Mouse (Mus musculus) stomach, embryonic 14.5 days (tissue): Measurements from ENCODE around the gene Rps2. TPM values are rescaled to one million over a fixed set of nuclear protein-coding genes. Genes with fewer than 3 reads are reported as not detected.

Source experiments
- ATAC-seq: fragments of 200-750 bp; cut with Nextera tagmentation; 2 replicates; pipeline ENCODE4 v1.8.0; 2017; ENCODE audit warnings: low read depth, moderate TSS enrichment; ENCODE audit not compliant: insufficient number of reproducible peaks, insufficient read depth, low FRiP score
- H3K27ac ChIP-seq: fragments of 300-500 bp; sonication (generic); 2 replicates; pipeline ENCODE4 v1.5.1; 2014; ENCODE audit warnings: mild to moderate bottlenecking, low read length, moderate library complexity, mixed read lengths
- H3K27me3 ChIP-seq: fragments of 300-500 bp; sonication (generic); 2 replicates; pipeline ENCODE4 v1.6.1; 2014; ENCODE audit warnings: low read length, control low read depth, mixed read lengths; ENCODE audit not compliant: control insufficient read depth, insufficient read depth
- H3K36me3 ChIP-seq: fragments of 300-500 bp; sonication (generic); 2 replicates; pipeline ENCODE4 v1.6.1; 2014; ENCODE audit warnings: mild to moderate bottlenecking, control low read depth, low read length, moderate library complexity, mixed read lengths; ENCODE audit not compliant: control insufficient read depth, insufficient read depth
- H3K4me1 ChIP-seq: fragments of 300-500 bp; sonication (generic); 2 replicates; pipeline ENCODE4 v1.6.1; 2014; ENCODE audit warnings: low read length, control low read depth, mixed read lengths; ENCODE audit not compliant: control insufficient read depth, insufficient read depth
- H3K4me2 ChIP-seq: fragments of 300-500 bp; sonication (generic); replicated peaks from 2 replicates; pipeline ENCODE4 v1.6.1; 2014; ENCODE audit warnings: low read depth, low read length, control low read depth
- H3K4me3 ChIP-seq: fragments of 300-500 bp; sonication (generic); 2 replicates; pipeline ENCODE4 v1.5.1; 2014; ENCODE audit warnings: low read depth, low read length, control low read depth
- H3K9ac ChIP-seq: fragments of 300-500 bp; sonication (generic); replicated peaks from 2 replicates; pipeline ENCODE4 v1.6.1; 2014; ENCODE audit warnings: low read depth, mild to moderate bottlenecking, control low read depth, low read length, moderate library complexity, mixed read lengths
- H3K9me3 ChIP-seq: fragments of 300-500 bp; sonication (generic); 2 replicates; pipeline ENCODE4 v1.6.1; 2016; ENCODE audit warnings: low read depth, low read length, control low read depth; ENCODE audit not compliant: control insufficient read depth
- WGBS: fragments of 180-500 bp; shearing (Covaris S2); extraction: QIAGEN DNeasy Blood & Tissue Kit; methylation state at CpG from one replicate; pipeline ENCODE4 v1.1.7; 2014; 5-methylcytosine and 5-hydroxymethylcytosine counted together
- polyA plus RNA-seq: library from polyadenylated mRNA; unstranded; fragments of >200 nt; fragmentation: Nextera tagmentation; extraction: Ambion mirVana; gene quantifications from 2 replicates; pipeline ENCODE4 v1.2.1, GENCODE M21; 2014

The Rps2 gene
- polyA plus RNA-seq, 1 experiment from 2014 or later: 1,587 TPM

- Histone ChIP-seq H3K4me1 (peaks cover 11% of the 10 kb centered on the region), H3K9me3 (no peaks in the 10 kb centered on the region), H3K4me3 (no peak overlapping the region), H3K27me3 (no peaks in the 10 kb centered on the region), H3K4me2 (no peak overlapping the region), H3K36me3 (no peaks in the 10 kb centered on the region; the same call in 1 of the 2 replicates), H3K9ac (no peak overlapping the region), H3K27ac (no peak overlapping the region)
- ATAC-seq: no peak
- 83% methylated on average over 8 of the region's 8 CpGs for WGBS
Observed at GRCm38 (mm10) chr17:24742307-24742706, 24.4 kb downstream of the Rps2 start.

- 75% methylated on average over 5 of the region's 5 CpGs for WGBS
- Histone ChIP-seq H3K27ac (no peak overlapping the region), H3K4me3 (no peak overlapping the region), H3K9me3 (no peaks in the 10 kb centered on the region), H3K4me1 (peaks cover 4% of the 10 kb centered on the region; the same call in 1 of the 2 replicates), H3K9ac (no peak overlapping the region), H3K4me2 (no peak overlapping the region), H3K36me3 (no peaks in the 10 kb centered on the region; the same call in 1 of the 2 replicates), H3K27me3 (no peaks in the 10 kb centered on the region)
- no peak for ATAC-seq
Observed at GRCm38 (mm10) chr17:24743896-24744295, 26.0 kb downstream of the Rps2 start.

- H3K9me3 ChIP-seq: no peaks in the 10 kb centered on the region
- no peak overlapping the region for H3K4me2 ChIP-seq
- H3K27me3 ChIP-seq: no peaks in the 10 kb centered on the region
- ATAC-seq: no peak
- H3K36me3 ChIP-seq: no peaks in the 10 kb centered on the region; the same call in 1 of the 2 replicates
- 61% methylated on average over 3 of the region's 3 CpGs for WGBS
- H3K4me3 ChIP-seq: no peak overlapping the region
- H3K4me1 ChIP-seq: peaks cover 4% of the 10 kb centered on the region; the same call in 1 of the 2 replicates
- H3K27ac ChIP-seq: no peak overlapping the region
- H3K9ac ChIP-seq: no peak overlapping the region
Observed at GRCm38 (mm10) chr17:24744381-24744780, 26.5 kb downstream of the Rps2 start.

- Histone ChIP-seq H3K27me3 (0 out of 2 replicates have a peak, but pooled peaks cover under 1% of the 10 kb centered on the region), H3K36me3 (no peaks in the 10 kb centered on the region; the same call in 1 of the 2 replicates), H3K27ac (no peak overlapping the region), H3K4me2 (no peak overlapping the region), H3K9me3 (no peaks in the 10 kb centered on the region), H3K4me1 (peaks cover 4% of the 10 kb centered on the region; the same call in 1 of the 2 replicates), H3K4me3 (no peak overlapping the region), H3K9ac (no peak overlapping the region)
- 22% methylated on average over 7 of the region's 7 CpGs for WGBS
- peak; percentile 72 for ATAC-seq
Observed at GRCm38 (mm10) chr17:24745526-24746497, 27.9 kb downstream of the Rps2 start.

- peak; percentile 25; the same call in 1 of the 2 replicates for ATAC-seq
- H3K27ac ChIP-seq: no peak overlapping the region
- H3K4me3 ChIP-seq: no peak overlapping the region
- H3K27me3 ChIP-seq: peaks cover 10% of the 10 kb centered on the region
- no peaks in the 10 kb centered on the region for H3K9me3 ChIP-seq
- no peak overlapping the region for H3K9ac ChIP-seq
- H3K4me2 ChIP-seq: no peak overlapping the region
- H3K4me1 ChIP-seq: peaks cover 4% of the 10 kb centered on the region; the same call in 1 of the 2 replicates
- H3K36me3 ChIP-seq: no peaks in the 10 kb centered on the region; the same call in 1 of the 2 replicates
- 43% methylated on average over 4 of the region's 4 CpGs for WGBS
Observed at GRCm38 (mm10) chr17:24746986-24747385, 29.1 kb downstream of the Rps2 start.

GRCm38 (mm10) chr17:24751528-24751927 lies 33.6 kb downstream of the Rps2 start:
- Histone ChIP-seq H3K4me2 (no peak overlapping the region), H3K27me3 (peaks cover 39% of the 10 kb centered on the region)
- WGBS: 12% methylated on average over 4 of the region's 4 CpGs

GRCm38 (mm10) chr17:24752415-24753394 lies 34.8 kb downstream of the Rps2 start, which contains the start of gene Hs3st6:
Gene Hs3st6 (plus strand): TSS chr17:24752988.
- Histone ChIP-seq H3K4me2 (peak within 1 kb of the TSS; percentile 95), H3K9ac (no peak within 1 kb of the TSS; the same call in 1 of the 2 replicates), H3K27ac (no peak within 1 kb of the TSS), H3K27me3 (peaks cover 39% of the 10 kb centered on the region), H3K4me1 (0 out of 2 replicates have a peak, but pooled peaks cover 4% of the 10 kb centered on the region), H3K9me3 (no peaks in the 10 kb centered on the region), H3K36me3 (no peaks in the 10 kb centered on the region), H3K4me3 (peak within 1 kb of the TSS; percentile 43)
- WGBS: under 1% methylated on average over 68 of the region's 82 CpGs
- ATAC-seq: peak; percentile 86

More at GRCm38 (mm10) chr17:24751528-24751927, 33.6 kb downstream of the Rps2 start:
- Histone ChIP-seq H3K27ac (no peak overlapping the region), H3K4me1 (peaks cover 9% of the 10 kb centered on the region; the same call in 1 of the 2 replicates), H3K9me3 (no peaks in the 10 kb centered on the region), H3K4me3 (no peak overlapping the region), H3K36me3 (no peaks in the 10 kb centered on the region), H3K9ac (no peak overlapping the region)
- ATAC-seq: no peak
